Mouse (Mus musculus): ENCODE results near the gene Ankrd28. TPM values are rescaled to one million over a fixed set of nuclear protein-coding genes. Genes with fewer than 3 reads are reported as not detected.

The Ankrd28 gene
- polyA plus RNA-seq, 1 experiment from 2014 or later = 10.0 TPM

DNA sequence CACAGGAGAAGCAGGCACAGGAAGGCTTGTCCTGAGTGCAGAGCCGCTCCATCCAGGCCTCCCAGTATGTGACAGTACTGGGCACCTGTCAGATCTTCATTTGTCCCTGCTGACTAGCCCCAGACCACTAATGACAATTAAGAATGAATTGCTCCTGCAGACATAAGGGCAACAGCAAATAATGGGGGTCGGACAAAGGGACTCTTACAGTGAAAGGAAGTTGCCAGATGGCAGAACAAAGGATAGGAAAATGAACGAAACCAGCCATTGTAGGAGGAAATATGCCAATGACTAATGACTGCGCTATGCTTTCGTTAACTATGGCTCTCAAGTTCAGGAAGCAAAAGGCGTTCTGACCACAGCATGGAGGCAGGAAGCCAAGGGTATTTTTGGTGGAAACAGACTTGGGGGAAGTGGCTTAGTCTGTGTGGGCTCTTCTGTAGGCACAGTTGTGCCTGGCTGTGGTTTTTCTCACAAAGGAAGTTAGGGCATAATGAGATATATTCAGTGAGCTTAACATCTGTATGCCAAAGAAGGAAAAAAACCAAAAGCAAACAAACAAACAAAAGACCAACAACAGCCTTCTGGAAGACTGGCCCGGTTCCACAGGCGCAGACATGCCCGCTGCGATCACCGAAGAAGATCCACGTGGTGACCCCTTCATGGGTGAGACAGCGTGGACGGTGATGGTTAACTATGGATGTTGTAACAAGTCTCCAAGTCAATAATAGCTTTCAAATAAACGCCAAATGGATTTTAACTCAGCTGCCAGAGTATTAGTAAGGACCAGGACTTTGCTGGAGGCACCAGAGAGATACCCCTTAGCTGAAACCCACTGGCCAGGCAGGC, 160.6 kb downstream of the Ankrd28 start:
- Histone ChIP-seq H3K4me2 (no peak overlapping the region), H3K4me1 (peaks cover 30% of the 10 kb centered on the region), H3K4me3 (no peak overlapping the region), H3K27ac (peak overlapping the region; percentile 71), H3K9me3 (replicated peaks) (no peaks in the 10 kb centered on the region), H3K9ac (peak overlapping the region; percentile 41), H3K36me3 (ENCODE audit: poor library complexity, severe bottlenecking) (peaks cover 5% of the 10 kb centered on the region), H3K27me3 (no peaks in the 10 kb centered on the region)
- whole genome bisulfite sequencing = 51% methylated on average over 15 of the region's 15 CpGs
- peak; percentile 73 for ATAC-seq

DNA sequence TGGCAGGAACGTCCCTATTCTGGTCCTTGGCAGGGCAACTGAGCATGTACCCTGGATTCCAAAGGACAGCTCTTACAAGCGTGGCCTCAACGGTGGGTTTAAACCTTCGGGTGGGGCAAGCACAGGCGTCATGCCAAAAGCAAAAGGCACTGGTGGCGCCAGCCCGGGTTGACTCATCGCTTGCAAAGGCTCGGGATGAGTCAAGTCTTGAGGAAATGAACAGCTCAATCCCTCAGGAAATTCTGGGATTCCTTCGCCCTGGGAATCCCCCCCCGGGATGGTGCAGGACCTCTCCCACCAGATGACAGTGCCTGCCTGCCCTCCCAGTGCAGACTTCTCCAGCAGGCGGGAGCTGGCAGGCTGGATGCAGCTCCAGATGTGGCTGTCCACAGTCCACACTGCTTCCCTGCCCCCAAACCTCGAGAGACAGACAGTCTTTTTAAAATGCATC, 161.3 kb downstream of the Ankrd28 start:
- Histone ChIP-seq H3K4me1 (peaks cover 37% of the 10 kb centered on the region), H3K4me2 (no peak overlapping the region), H3K4me3 (no peak overlapping the region), H3K27ac (peak overlapping the region; percentile 71), H3K27me3 (no peaks in the 10 kb centered on the region), H3K36me3 (ENCODE audit: poor library complexity, severe bottlenecking) (peaks cover 5% of the 10 kb centered on the region), H3K9ac (peak overlapping the region; percentile 41), H3K9me3 (replicated peaks) (no peaks in the 10 kb centered on the region)
- 68% methylated on average over 13 of the region's 13 CpGs for WGBS
- peak; percentile 33; the same call in 1 of the 2 replicates for ATAC-seq

DNA sequence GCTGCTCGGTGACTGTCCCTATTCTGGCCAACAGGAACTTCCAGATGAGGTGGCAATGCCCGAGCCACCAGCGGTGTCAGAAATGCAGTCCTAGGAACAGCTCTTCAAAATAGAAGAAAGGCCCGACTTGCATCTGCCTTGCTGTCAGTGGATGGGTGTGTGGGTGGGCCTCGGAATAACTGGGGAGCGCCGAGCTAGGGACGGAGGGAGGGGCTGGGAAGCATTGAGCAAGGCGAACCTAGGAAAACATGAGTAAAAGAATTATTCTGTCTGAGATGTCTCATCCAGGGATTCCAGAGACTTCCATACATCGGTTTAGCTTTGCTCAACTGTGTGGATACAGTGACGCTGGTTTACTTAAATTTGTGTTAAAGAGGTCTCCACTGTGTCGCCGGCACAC, 162.1 kb downstream of the Ankrd28 start:
- no peak overlapping the region for H3K4me2 ChIP-seq
- no peak for ATAC-seq
- WGBS = 83% methylated on average over 13 of the region's 13 CpGs
- H3K4me3 ChIP-seq = no peak overlapping the region
- H3K36me3 ChIP-seq (ENCODE audit: poor library complexity, severe bottlenecking) = peaks cover 5% of the 10 kb centered on the region
- no peak overlapping the region for H3K9ac ChIP-seq
- H3K27ac ChIP-seq = no peak overlapping the region
- peaks cover 46% of the 10 kb centered on the region for H3K4me1 ChIP-seq
- no peaks in the 10 kb centered on the region for H3K27me3 ChIP-seq
- no peaks in the 10 kb centered on the region for H3K9me3 ChIP-seq (replicated peaks)

DNA sequence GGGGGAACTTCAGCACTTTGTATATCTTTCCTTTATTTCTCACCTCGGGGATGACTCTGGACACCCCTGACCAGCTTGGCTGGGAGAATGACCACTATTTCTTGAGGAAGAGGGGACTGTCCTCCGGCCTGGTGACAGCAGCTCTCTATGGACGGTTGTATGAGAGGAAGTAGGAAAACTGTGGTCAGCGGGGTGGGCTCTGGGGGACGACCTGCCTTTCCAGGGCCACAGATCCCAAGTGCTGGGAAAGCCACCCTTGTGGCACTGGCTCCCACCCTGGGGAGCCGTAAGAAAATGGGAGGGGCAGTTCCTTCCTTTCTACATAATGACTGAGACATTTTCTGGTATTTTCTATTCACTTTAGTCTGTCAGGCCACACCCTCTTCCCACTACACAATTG, 162.7 kb downstream of the Ankrd28 start:
- Histone ChIP-seq H3K9ac (no peak overlapping the region), H3K36me3 (ENCODE audit: poor library complexity, severe bottlenecking) (peaks cover 5% of the 10 kb centered on the region), H3K27ac (no peak overlapping the region), H3K27me3 (no peaks in the 10 kb centered on the region), H3K4me2 (no peak overlapping the region), H3K9me3 (replicated peaks) (no peaks in the 10 kb centered on the region), H3K4me3 (no peak overlapping the region), H3K4me1 (peaks cover 52% of the 10 kb centered on the region)
- 94% methylated on average over 6 of the region's 6 CpGs for WGBS
- ATAC-seq = no peak

DNA sequence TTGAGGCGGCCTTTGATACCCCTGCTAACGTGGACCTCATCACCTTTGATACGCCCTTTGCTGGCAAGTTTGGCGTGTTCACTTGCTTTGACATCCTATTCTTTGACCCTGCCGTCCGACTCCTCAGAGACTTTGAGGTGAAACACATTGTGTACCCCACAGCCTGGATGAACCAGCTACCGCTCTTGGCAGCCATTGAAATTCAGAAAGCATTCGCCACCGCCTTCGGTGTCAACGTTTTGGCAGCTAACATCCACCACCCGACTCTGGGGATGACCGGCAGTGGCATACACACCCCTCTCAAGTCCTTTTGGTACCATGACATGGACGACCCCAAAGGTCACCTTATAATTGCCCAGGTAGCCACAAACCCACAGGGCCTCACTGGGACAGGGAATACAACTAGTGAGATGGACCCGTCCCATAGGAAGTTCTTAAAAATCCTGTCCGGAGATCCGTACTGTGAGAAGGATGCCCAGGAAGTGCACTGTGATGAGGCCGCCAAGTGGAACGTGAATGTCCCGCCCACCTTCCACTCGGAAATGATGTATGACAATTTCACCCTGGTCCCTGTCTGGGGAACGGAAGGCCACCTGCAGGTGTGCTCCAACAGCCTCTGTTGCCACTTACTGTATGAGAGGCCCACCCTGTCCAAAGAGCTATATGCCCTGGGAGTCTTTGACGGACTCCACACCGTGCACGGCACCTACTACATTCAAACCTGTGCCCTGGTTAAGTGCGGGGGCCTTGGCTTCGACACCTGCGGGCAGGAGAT, 163.3 kb downstream of the Ankrd28 start:
- Histone ChIP-seq H3K4me1 (peaks cover 58% of the 10 kb centered on the region), H3K27me3 (no peaks in the 10 kb centered on the region), H3K27ac (no peak overlapping the region), H3K36me3 (ENCODE audit: poor library complexity, severe bottlenecking) (peaks cover 5% of the 10 kb centered on the region), H3K9ac (no peak overlapping the region), H3K4me2 (no peak overlapping the region), H3K9me3 (replicated peaks) (no peaks in the 10 kb centered on the region), H3K4me3 (no peak overlapping the region)
- 95% methylated on average over 28 of the region's 28 CpGs for WGBS
- no peak for ATAC-seq

DNA sequence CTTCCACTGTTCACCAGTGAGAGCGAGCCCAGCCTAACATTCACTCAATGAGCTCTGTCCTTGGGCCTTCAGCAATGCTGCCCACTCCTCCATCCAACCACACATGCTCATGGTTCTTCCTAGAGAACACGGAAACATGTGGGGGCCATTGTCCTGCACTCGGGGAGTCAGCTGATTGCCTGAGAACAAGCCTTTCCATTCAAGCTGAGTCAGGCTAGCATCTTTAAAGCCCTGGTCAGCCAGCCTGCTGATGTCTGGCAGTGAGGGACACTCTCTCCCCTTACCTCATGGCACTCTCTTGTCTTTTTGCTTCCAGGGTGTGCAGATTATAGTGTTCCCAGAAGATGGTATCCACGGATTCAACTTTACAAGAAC, 164.9 kb downstream of the Ankrd28 start:
- Histone ChIP-seq H3K9ac (no peak overlapping the region), H3K4me2 (no peak overlapping the region), H3K27me3 (no peaks in the 10 kb centered on the region), H3K36me3 (ENCODE audit: poor library complexity, severe bottlenecking) (peaks cover 5% of the 10 kb centered on the region), H3K27ac (no peak overlapping the region), H3K9me3 (replicated peaks) (no peaks in the 10 kb centered on the region), H3K4me3 (no peak overlapping the region), H3K4me1 (peaks cover 63% of the 10 kb centered on the region)
- ATAC-seq = no peak
- WGBS = 86% methylated on average over 4 of the region's 4 CpGs

DNA sequence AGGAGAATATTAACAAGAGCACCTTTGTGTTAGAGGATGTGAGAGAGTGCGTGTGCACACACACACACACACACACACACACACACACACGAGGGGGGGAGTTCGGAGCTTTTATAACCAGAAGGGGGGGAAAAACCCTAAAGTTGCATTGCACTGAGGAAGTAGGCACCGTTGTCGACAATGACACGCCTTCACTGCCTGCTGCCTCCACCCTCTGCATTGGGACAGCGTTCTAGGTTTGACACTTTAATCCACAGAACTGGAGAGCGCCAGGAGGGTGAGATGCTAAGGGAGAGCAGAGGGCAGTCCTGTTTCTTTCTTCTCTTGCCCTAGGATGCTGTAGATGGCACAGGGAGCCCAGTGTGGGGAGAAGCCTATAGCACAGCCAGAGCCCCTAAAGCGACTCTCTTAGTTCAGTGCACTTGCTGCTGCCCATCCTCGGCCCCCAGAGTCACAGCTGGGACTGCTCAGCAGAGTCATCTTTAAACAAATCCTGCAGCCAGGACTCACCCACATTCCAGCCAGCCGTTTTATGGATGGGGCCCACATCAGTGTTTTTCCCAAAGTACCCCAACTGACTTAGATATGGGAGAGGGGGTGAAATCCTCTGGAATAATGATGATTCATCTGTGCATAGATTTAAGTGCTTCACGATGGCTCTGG, 165.4 kb downstream of the Ankrd28 start:
- Histone ChIP-seq H3K4me1 (peaks cover 63% of the 10 kb centered on the region), H3K9me3 (replicated peaks) (no peaks in the 10 kb centered on the region), H3K9ac (no peak overlapping the region), H3K36me3 (ENCODE audit: poor library complexity, severe bottlenecking) (peaks cover 5% of the 10 kb centered on the region), H3K27me3 (no peaks in the 10 kb centered on the region), H3K27ac (peak overlapping the region; percentile 99), H3K4me2 (no peak overlapping the region), H3K4me3 (no peak overlapping the region)
- 67% methylated on average over 12 of the region's 12 CpGs for WGBS
- ATAC-seq = no peak

DNA sequence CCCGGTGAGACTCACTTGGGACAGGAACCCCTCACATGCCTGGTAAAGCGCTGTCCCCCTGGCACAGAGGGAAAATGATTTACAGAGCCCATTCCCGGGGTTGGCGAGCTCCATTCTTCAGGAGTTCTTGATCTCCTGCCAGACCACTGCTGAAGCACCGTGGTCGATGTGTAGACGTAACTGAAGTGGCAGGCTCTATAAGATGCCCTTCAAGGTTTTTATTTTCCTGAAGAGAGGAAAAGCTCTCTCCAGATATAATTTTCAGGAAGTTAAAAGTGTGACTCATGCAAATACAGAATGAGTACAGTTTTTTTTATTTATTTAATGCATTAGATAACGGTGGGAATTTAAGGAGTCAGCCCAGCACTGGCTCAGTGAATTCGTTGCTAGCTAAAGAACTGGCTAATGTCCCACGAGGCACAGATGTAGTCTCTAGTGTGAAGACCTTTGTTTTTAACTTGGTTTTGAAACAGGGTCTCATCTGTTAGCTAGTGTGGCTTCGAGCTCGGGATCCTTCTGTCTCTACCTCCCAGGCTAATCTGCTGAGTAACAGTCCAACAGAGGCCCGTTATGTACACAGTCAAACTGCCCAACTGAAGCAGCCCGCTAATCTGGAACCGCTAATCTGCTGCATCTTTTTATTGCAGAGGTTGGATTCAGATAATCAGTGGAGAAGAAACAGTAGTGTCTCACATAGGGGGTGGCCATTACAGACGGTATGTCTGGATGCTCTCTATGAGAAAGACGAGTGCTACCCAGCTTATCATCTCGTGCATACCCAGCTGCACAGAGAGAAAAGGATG, 166.2 kb downstream of the Ankrd28 start:
- ATAC-seq = no peak
- Histone ChIP-seq H3K27ac (peak overlapping the region; percentile 99), H3K4me3 (no peak overlapping the region), H3K36me3 (ENCODE audit: poor library complexity, severe bottlenecking) (peaks cover 5% of the 10 kb centered on the region), H3K27me3 (no peaks in the 10 kb centered on the region), H3K9ac (no peak overlapping the region), H3K9me3 (replicated peaks) (no peaks in the 10 kb centered on the region), H3K4me1 (peaks cover 63% of the 10 kb centered on the region), H3K4me2 (no peak overlapping the region)
- WGBS = 48% methylated on average over 18 of the region's 18 CpGs

DNA sequence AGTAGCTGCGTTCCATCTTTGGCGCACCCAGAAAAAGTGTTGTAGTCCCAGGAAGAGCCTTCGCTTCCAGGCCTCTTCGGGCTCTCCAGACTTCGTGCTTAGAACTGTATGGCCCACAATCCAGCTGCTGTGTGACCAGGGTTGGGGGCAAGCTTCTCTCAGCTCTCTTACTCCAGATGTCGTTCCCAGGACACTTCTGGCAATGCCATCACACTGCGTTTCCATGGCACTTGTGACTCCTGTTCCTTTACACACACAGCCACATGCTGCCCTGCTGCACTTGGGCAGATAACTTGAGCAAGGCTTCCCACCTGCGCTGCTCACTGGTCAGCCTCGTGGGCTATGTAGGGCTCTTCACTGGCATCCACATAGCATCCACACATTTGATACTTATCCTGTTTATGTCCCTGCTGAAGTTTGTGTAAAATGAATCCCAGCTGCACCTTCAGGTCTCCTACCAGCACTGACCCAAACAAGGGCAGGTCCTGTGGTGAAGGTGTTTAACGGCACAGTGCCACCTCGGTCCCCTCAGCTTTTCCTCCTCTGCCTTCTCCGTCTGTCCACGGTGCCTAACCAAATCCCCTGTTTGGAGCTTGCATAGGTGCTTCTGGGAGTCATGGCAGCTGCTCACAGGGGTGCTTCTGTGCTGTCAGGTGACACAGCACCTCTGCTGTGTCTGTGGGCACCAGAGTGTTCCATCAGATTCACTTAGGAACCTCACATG, 166.9 kb downstream of the Ankrd28 start:
- Histone ChIP-seq H3K9me3 (replicated peaks) (no peaks in the 10 kb centered on the region), H3K4me1 (peaks cover 60% of the 10 kb centered on the region), H3K27ac (peak overlapping the region; percentile 99), H3K27me3 (no peaks in the 10 kb centered on the region), H3K4me2 (no peak overlapping the region), H3K9ac (no peak overlapping the region), H3K36me3 (ENCODE audit: poor library complexity, severe bottlenecking) (peaks cover 5% of the 10 kb centered on the region), H3K4me3 (no peak overlapping the region)
- no peak for ATAC-seq
- WGBS = 93% methylated on average over 13 of the region's 13 CpGs

DNA sequence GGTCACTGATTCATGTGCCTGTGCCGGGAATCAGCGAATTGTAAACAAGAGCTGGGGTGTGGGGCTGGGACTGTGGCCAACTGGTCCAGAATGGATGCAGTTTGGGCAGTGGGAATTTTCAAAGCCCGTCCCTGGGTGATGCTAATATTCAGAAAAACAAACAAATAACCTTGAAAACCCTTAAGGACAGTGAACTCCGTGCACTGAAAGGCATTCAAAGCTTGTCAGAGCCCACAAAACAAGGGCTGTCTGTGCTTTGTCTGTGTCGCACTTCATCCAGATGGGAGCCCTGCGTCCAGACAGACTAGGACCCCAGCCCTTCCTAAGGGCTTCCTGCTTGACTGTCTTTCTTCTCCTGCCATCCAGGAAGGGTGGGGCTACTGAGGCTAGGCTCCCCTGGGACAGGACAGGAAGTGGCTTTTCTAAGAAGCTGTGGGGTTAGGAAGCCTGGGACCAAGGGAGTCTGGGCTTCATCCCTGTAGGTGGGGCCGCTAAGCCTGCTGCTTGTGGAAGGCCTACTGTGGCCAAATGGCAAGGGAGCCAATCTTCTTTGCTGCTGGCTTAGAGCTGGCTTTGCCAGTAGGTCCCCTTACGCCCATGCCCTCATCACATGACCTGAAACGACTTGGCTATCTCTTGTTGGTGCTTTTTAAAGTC, 167.8 kb downstream of the Ankrd28 start:
- no peaks in the 10 kb centered on the region for H3K9me3 ChIP-seq (replicated peaks)
- peaks cover 4% of the 10 kb centered on the region for H3K36me3 ChIP-seq (ENCODE audit: poor library complexity, severe bottlenecking)
- peak; percentile 41 for ATAC-seq
- peak overlapping the region; percentile 62 for H3K9ac ChIP-seq
- H3K4me3 ChIP-seq = peak overlapping the region; percentile 35
- H3K27ac ChIP-seq = peak overlapping the region; percentile 99
- H3K4me1 ChIP-seq = peaks cover 65% of the 10 kb centered on the region
- no peaks in the 10 kb centered on the region for H3K27me3 ChIP-seq
- 26% methylated on average over 9 of the region's 9 CpGs for WGBS
- peak overlapping the region; percentile 59 for H3K4me2 ChIP-seq
